Mouse (Mus musculus) neural tube, embryonic 13.5 days (tissue): ENCODE results near the gene Pitpnc1. TPM values are rescaled to one million over a fixed set of nuclear protein-coding genes. Genes with fewer than 3 reads are reported as not detected.

ENCODE experiments used
- ATAC-seq: fragments of 200-750 bp; cut with Nextera tagmentation; 2 replicates; pipeline ENCODE4 v1.8.0; 2017; ENCODE audit warnings: low read depth, mild to moderate bottlenecking, moderate TSS enrichment, moderate library complexity
- H3K27ac ChIP-seq: fragments of 300-500 bp; sonication (generic); replicated peaks from 2 replicates; pipeline ENCODE4 v1.5.1; 2015; ENCODE audit warnings: moderate library complexity, mild to moderate bottlenecking, inconsistent platforms
- H3K27me3 ChIP-seq: fragments of 300-500 bp; sonication (generic); 2 replicates; pipeline ENCODE4 v1.6.1; 2015; ENCODE audit warnings: mild to moderate bottlenecking, inconsistent platforms
- H3K36me3 ChIP-seq: fragments of 300-500 bp; sonication (generic); 2 replicates; pipeline ENCODE4 v1.6.1; 2015; ENCODE audit warnings: mild to moderate bottlenecking, inconsistent platforms
- H3K4me1 ChIP-seq: fragments of 300-500 bp; sonication (generic); replicated peaks from 2 replicates; pipeline ENCODE4 v1.6.1; 2015; ENCODE audit warnings: inconsistent platforms
- H3K4me2 ChIP-seq: fragments of 300-500 bp; sonication (generic); 2 replicates; pipeline ENCODE4 v1.6.1; 2015; ENCODE audit warnings: inconsistent platforms, mild to moderate bottlenecking, moderate library complexity
- H3K4me3 ChIP-seq: fragments of 300-500 bp; sonication (generic); 2 replicates; pipeline ENCODE4 v1.5.1; 2015; ENCODE audit warnings: mild to moderate bottlenecking, inconsistent platforms
- H3K9ac ChIP-seq: fragments of 300-500 bp; sonication (generic); 2 replicates; pipeline ENCODE4 v1.6.1; 2015; ENCODE audit warnings: moderate library complexity, mild to moderate bottlenecking, inconsistent platforms
- H3K9me3 ChIP-seq: fragments of 300-500 bp; sonication (generic); 2 replicates; pipeline ENCODE4 v1.6.1; 2016; ENCODE audit warnings: inconsistent platforms
- WGBS: fragments of 180-500 bp; shearing (Covaris S2); methylation state at CpG from one replicate; pipeline ENCODE4 v1.1.7; 2015; 5-methylcytosine and 5-hydroxymethylcytosine counted together
- polyA plus RNA-seq: library from polyadenylated mRNA; unstranded; fragments of >200 nt; fragmentation: Nextera tagmentation; extraction: Ambion mirVana; gene quantifications from 2 replicates; pipeline ENCODE4 v1.2.1, GENCODE M21; 2015

Pitpnc1 gene
- polyA plus RNA-seq, 1 experiment from 2014 or later: 39.2 TPM

GRCm38 (mm10) chr11:107373154-107373553 is 97.3 kb downstream of the Pitpnc1 start:
- Histone ChIP-seq H3K27me3 (no peaks in the 10 kb centered on the region), H3K9me3 (no peaks in the 10 kb centered on the region), H3K36me3 (no peaks in the 10 kb centered on the region), H3K9ac (no peak overlapping the region), H3K4me2 (no peak overlapping the region), H3K27ac (peak overlapping the region; percentile 68), H3K4me3 (no peak overlapping the region), H3K4me1 (peaks cover 34% of the 10 kb centered on the region)
- WGBS: 92% methylated on average over 4 of the region's 4 CpGs
- no peak for ATAC-seq

- Histone ChIP-seq H3K36me3 (no peaks in the 10 kb centered on the region), H3K27me3 (no peaks in the 10 kb centered on the region), H3K4me3 (no peak overlapping the region), H3K4me2 (no peak overlapping the region), H3K9ac (no peak overlapping the region), H3K27ac (peak overlapping the region; percentile 68), H3K9me3 (no peaks in the 10 kb centered on the region), H3K4me1 (peaks cover 34% of the 10 kb centered on the region)
- WGBS: 41% methylated on average over 7 of the region's 7 CpGs
- ATAC-seq: no peak
Observed at GRCm38 (mm10) chr11:107372688-107373087, 97.8 kb downstream of the Pitpnc1 start.

- Histone ChIP-seq H3K27ac (no peak overlapping the region), H3K36me3 (no peaks in the 10 kb centered on the region), H3K4me3 (no peak overlapping the region), H3K27me3 (no peaks in the 10 kb centered on the region), H3K4me1 (peaks cover 26% of the 10 kb centered on the region), H3K4me2 (no peak overlapping the region), H3K9ac (no peak overlapping the region), H3K9me3 (no peaks in the 10 kb centered on the region)
- ATAC-seq: no peak
- WGBS: 83% methylated on average over 3 of the region's 3 CpGs
Observed at GRCm38 (mm10) chr11:107370476-107370875, 100.0 kb downstream of the Pitpnc1 start.

GRCm38 (mm10) chr11:107369661-107370060 is 100.8 kb downstream of the Pitpnc1 start:
- Histone ChIP-seq H3K9ac (no peak overlapping the region), H3K9me3 (no peaks in the 10 kb centered on the region), H3K4me1 (peaks cover 23% of the 10 kb centered on the region), H3K27me3 (no peaks in the 10 kb centered on the region), H3K27ac (no peak overlapping the region), H3K4me2 (no peak overlapping the region), H3K4me3 (no peak overlapping the region), H3K36me3 (no peaks in the 10 kb centered on the region)
- ATAC-seq: no peak
- WGBS: 96% methylated on average over 6 of the region's 6 CpGs

- Histone ChIP-seq H3K4me1 (peaks cover 16% of the 10 kb centered on the region), H3K4me3 (no peak overlapping the region), H3K27ac (no peak overlapping the region), H3K9me3 (no peaks in the 10 kb centered on the region), H3K4me2 (no peak overlapping the region), H3K27me3 (no peaks in the 10 kb centered on the region), H3K36me3 (no peaks in the 10 kb centered on the region), H3K9ac (no peak overlapping the region)
- 79% methylated on average over 13 of the region's 13 CpGs for WGBS
- no peak for ATAC-seq
Observed at GRCm38 (mm10) chr11:107365938-107366712, 104.4 kb downstream of the Pitpnc1 start.

- Histone ChIP-seq H3K27me3 (no peaks in the 10 kb centered on the region), H3K27ac (0 out of 2 replicates have a peak overlapping the region, but pooled peaks have one; percentile 23), H3K9ac (no peak overlapping the region), H3K36me3 (no peaks in the 10 kb centered on the region), H3K4me1 (peaks cover 25% of the 10 kb centered on the region), H3K4me3 (no peak overlapping the region), H3K9me3 (no peaks in the 10 kb centered on the region), H3K4me2 (no peak overlapping the region)
- peak; percentile 23; the same call in 1 of the 2 replicates for ATAC-seq
- 51% methylated on average over 5 of the region's 5 CpGs for WGBS
Observed at GRCm38 (mm10) chr11:107358695-107359094, 111.8 kb downstream of the Pitpnc1 start.

GRCm38 (mm10) chr11:107356224-107356623 is 114.3 kb downstream of the Pitpnc1 start:
- no peaks in the 10 kb centered on the region for H3K36me3 ChIP-seq
- 71% methylated on average over 7 of the region's 7 CpGs for WGBS
- no peak overlapping the region for H3K27ac ChIP-seq
- no peak overlapping the region for H3K4me2 ChIP-seq
- H3K9ac ChIP-seq: no peak overlapping the region
- no peak for ATAC-seq
- peaks cover 25% of the 10 kb centered on the region for H3K4me1 ChIP-seq
- H3K27me3 ChIP-seq: no peaks in the 10 kb centered on the region
- no peaks in the 10 kb centered on the region for H3K9me3 ChIP-seq
- no peak overlapping the region for H3K4me3 ChIP-seq

- Histone ChIP-seq H3K27me3 (no peaks in the 10 kb centered on the region), H3K4me1 (peaks cover 25% of the 10 kb centered on the region), H3K9me3 (no peaks in the 10 kb centered on the region), H3K4me2 (no peak overlapping the region), H3K36me3 (no peaks in the 10 kb centered on the region), H3K4me3 (no peak overlapping the region), H3K27ac (no peak overlapping the region), H3K9ac (no peak overlapping the region)
- WGBS: 70% methylated on average over 3 of the region's 3 CpGs
- ATAC-seq: no peak
Observed at GRCm38 (mm10) chr11:107355526-107355925, 115.0 kb downstream of the Pitpnc1 start.

- H3K27me3 ChIP-seq: no peaks in the 10 kb centered on the region
- no peak overlapping the region for H3K4me2 ChIP-seq
- no peak overlapping the region for H3K9ac ChIP-seq
- H3K36me3 ChIP-seq: no peaks in the 10 kb centered on the region
- 89% methylated on average over 8 of the region's 8 CpGs for WGBS
- peaks cover 25% of the 10 kb centered on the region for H3K4me1 ChIP-seq
- H3K4me3 ChIP-seq: no peak overlapping the region
- no peak for ATAC-seq
- no peaks in the 10 kb centered on the region for H3K9me3 ChIP-seq
- no peak overlapping the region for H3K27ac ChIP-seq
Observed at GRCm38 (mm10) chr11:107354499-107355143, 115.9 kb downstream of the Pitpnc1 start.

GRCm38 (mm10) chr11:107352596-107352995 is 117.9 kb downstream of the Pitpnc1 start:
- no peak overlapping the region for H3K27ac ChIP-seq
- no peak for ATAC-seq
- H3K4me2 ChIP-seq: no peak overlapping the region
- peaks cover 18% of the 10 kb centered on the region for H3K4me1 ChIP-seq
- 13% methylated on average over 7 of the region's 7 CpGs for WGBS
- H3K9me3 ChIP-seq: no peaks in the 10 kb centered on the region
- no peak overlapping the region for H3K9ac ChIP-seq
- H3K4me3 ChIP-seq: no peak overlapping the region
- no peaks in the 10 kb centered on the region for H3K36me3 ChIP-seq
- no peaks in the 10 kb centered on the region for H3K27me3 ChIP-seq

- WGBS: 86% methylated on average over 7 of the region's 7 CpGs
- ATAC-seq: no peak
- Histone ChIP-seq H3K9ac (no peak overlapping the region), H3K4me2 (no peak overlapping the region), H3K4me3 (no peak overlapping the region), H3K27ac (no peak overlapping the region), H3K27me3 (no peaks in the 10 kb centered on the region), H3K36me3 (no peaks in the 10 kb centered on the region), H3K4me1 (no peaks in the 10 kb centered on the region), H3K9me3 (no peaks in the 10 kb centered on the region)
Observed at GRCm38 (mm10) chr11:107349756-107350155, 120.7 kb downstream of the Pitpnc1 start.

GRCm38 (mm10) chr11:107343031-107343430 is 127.5 kb downstream of the Pitpnc1 start:
- Histone ChIP-seq H3K27me3 (no peaks in the 10 kb centered on the region), H3K4me1 (peaks cover 17% of the 10 kb centered on the region), H3K36me3 (no peaks in the 10 kb centered on the region), H3K4me2 (no peak overlapping the region), H3K9me3 (no peaks in the 10 kb centered on the region), H3K27ac (no peak overlapping the region), H3K4me3 (no peak overlapping the region), H3K9ac (no peak overlapping the region)
- 84% methylated on average over 4 of the region's 4 CpGs for WGBS
- no peak for ATAC-seq
